Mouse (Mus musculus) CD4-positive helper T cell, adult 2 months (primary cell): ENCODE measurements around the gene Rdh7.
"Not testable (repeated sequence)": the region's sequence is repeated elsewhere in the genome, so short reads cannot be mapped to it uniquely, and the experiment has no call there.

Source experiments
- DNase-seq: peaks from one replicate; pipeline ENCODE4 v3.0.0-alpha.2; 2012; ENCODE audit warnings: low read depth, missing footprints, low spot score

Gene Rdh7

DNA sequence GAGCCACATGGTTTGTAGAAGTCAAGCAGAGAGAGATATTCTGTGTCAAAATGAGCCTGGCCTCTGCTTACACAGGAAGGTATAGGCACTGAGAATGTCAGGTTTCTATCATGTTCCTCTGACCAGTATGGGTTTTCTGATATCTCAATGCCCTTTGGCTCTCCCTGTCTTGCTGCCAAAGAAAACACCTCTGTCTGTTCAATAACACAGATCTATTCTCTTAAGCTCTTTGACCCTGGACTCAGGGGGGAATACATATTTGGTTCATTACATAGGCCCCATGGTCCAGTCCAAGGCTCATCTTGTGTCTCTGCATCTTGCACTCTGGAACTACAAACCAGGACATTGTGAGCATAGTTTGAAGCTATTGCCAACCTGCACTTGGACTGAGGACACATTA is at the start of gene Rdh7:
Rdh7 (minus strand) TSS at position 213 of the 400 bp plus-strand sequence.
- DNase-seq: no peak

DNA sequence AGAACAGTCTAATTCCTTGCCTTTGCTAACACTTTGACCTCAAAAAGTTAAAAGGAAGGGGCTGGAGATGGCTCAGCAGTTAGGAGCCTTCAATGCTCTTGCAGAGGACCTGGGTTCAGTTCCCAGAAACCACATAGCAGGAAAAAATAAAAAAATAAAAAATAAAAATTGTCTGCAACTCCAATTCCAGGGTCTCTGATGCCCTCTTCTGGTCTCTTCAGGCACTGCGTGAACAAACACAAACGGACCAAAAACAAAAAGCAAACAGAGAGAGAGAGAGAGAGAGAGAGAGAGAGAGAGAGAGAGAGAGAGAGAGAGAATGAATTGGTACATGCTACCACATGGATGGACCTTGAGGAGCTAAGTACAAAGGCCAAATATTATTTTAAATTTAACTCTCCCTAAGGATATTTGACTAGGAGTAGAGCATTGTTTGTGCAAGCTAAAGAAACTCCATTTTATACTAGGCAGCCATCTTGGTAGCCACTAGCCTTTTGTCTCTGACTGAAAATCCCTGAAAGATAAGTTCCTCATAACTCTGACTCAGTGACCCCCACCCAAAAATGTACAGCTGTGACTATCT is 48.9 kb upstream of the Rdh7 start:
- DNase-seq: peak; percentile 58

DNA sequence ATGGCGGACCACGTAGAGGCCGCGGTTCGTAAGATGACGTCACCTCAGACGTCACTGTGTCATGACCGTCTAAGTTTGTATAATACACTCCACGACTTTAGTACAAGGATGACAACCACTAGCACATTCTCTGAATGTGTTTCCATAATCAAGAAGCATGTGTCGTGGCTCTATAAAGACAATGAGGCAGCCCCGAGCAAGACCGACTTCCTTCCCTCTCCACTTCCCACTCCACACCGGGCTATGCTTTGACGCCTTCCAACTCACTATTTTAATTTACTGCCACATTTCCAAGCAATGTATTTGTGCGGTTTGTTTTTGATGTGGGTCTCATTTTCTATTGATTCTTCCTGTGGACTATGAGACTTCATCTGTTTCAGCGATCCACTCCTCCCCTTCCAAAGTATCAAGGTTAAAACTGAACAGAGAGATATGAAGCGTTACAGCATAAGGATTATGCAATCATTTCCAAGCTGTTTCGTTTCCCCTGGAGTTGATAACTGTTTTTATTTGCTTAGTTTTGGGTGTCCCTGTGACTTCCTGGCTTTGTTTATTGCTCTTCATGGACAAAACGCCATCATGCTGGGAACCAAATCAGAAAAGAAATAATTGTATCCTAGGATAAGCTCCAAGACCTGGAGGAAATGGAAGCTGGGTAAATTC is 48.3 kb upstream of the Rdh7 start:
- no peak for DNase-seq

DNA sequence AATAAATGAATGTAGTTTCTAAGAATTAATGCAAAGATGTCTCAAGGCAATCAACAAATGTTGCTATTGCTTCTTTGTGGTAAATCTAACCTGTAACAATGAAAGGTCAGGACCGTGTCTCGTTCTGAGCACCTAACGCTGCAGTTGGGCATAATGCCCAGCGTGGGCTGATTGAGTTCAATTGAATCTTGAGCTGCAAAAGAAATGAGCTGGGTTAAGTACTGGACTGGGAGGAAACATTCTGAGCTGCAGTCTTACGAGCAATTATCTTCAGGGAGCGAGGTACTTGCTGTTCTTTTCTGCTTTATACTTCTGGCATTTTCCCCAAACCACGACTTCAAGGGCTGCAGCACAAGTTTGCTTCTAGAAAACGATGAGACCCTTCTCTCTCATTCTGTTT is 47.7 kb upstream of the Rdh7 start:
- DNase-seq: no peak

DNA sequence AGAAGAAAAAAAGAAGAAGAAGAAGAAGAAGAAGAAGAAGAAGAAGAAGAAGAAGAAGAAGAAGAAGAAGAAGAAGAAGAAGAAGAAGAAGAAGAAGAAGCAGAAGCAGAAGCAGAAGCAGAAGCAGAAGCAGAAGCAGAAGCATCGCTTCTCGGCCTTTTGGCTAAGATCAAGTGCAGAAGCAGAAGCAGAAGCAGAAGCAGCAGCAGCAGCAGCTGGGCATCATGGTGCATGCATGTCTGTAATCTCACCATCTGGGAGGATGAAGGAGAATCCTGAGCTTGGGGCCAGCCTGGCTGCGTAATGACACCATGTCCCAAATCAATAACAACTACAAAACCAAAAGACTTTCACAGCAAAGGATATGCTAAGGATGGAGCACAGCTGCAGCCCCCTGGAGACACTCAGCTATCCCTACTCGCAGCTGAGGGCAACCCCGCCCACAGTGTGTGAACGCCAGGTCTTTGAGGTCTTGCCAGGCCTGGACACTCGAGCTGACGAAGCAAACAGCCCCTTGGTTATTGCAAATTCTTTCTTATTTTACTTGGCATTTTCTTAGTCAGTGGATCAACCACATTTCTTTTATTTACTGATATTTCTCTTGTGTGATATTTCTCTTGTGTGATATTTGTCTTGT is 43.8 kb upstream of the Rdh7 start:
- no peak for DNase-seq

DNA sequence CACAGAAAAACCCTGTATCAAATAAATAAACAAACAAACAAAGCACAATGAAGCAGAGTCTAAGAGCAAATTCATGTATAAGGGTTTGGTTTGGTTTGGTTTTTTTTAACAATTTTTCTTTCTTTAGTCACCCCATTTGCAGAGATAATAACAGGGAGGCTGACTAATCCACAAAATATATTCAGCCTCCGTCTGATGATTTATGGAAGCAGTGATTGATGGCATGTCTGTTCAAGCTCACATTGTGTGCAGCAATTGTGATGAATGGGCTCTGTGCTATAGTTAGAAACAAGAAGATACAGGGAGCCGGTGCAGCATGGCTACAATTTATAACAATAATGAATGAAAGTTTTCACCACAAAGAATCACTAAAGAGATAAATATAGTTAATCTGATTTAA is 39.1 kb upstream of the Rdh7 start:
- DNase-seq: no peak

DNA sequence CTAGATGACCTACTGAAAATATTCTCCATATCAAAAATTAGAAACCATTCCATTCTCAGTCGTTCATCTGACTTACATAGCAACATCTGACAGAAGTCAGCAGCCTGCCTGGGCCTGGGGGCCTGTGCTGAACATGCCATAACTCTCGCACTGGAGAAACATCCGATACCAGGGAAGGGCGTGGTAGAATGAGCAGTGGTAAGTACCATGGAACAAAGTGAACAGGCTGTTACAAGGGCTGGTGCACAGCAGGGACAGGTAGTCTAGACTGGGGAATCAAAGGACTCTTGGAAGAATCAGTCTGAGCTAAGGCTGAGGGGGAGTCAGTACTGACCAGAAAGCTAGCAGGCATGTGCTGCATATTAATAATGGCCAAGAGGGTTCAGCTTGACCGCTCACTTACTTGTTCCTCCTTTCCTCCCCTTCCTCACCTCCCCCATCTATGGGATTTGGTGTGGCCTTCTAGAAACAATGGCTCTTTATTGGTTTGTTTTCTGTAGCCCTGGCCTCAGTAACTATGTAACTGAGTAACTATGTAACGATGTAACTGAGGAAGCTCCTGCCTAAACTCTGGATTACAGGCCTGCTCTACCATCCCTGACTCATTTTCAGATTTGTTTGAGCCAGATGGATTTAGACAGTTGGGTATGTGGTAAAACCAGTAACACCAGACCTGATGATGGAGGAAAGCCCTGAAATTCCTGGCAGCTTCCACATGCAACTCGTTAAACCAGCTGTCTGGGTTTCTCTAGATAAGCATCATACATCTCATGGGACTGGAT is 36.2 kb upstream of the Rdh7 start:
- no peak for DNase-seq

DNA sequence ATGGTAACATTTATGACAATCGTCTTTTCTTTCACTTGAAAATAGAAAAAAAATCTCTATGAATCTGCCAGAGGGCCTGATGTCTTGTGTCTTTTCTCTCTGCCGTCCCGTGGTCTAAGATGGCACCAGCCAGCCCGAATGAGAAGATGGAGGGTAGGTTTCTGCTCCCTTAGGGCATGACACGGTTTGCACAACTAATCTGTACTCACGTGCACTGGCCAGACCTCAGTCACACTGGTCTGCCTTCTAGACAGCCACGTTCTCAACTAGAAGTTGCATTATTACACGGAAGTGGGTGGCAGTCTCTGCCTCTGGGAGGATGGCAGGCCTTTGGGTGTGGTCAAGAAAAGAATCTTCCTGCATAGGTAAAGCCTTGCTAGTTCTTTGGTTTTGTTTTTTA is 34.4 kb upstream of the Rdh7 start:
- DNase-seq: no peak

DNA sequence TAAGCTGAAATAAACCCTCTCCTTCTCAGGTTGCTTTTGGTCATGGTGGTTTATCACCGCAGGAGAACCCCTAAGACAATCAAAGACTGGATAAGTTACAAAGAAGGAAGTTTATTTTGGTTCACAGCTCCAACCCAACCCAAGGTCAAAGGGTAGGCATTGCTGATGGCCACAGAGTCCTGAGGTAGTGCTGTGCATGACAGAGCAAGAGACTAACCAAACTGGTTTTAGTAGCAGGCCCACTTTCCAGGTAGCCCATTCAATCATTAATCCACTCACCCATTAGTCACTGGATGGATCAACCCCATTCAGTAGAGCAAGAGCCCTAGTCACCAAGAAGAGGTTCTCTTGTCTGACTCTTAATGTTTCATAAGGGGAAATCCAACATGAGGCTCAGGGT is 33.6 kb upstream of the Rdh7 start:
- no peak for DNase-seq

DNA sequence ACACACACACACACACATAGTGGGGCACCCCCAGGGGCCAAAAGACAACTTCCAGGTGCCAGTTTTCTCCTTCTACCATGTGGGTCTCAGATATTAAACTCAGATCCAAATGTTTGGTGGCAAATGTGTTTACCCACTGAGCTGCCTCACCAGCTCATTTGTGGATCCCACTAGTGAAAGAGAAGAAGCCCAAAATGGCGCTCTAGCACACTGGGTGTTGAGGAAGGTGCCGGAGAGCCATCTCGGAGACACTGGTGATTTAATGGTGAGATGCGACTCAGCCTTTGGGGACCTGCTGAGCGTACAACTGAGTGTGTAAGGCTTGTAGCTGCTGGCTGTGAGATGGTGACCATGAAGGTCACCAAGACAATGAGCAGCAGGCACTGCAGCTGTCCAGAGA is 29.0 kb upstream of the Rdh7 start:
- no peak for DNase-seq

DNA sequence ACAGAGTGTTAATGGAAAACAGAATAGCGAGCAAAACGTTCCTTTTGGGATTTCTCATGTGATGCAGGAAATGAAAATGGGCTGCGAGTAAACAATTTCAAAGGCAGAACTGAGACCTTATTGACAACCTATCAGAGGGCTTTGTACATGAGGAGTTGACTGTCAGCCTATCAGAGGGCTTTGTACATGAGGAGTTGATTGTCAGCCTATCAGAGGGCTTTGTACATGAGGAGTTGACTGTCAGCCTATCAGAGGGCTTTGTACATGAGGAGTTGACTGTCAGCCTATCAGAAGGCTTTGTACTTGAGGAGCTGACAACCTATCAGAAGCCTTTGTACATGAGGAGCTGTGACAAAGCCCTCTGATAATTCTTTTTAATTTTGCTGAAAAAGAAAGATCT is 28.6 kb upstream of the Rdh7 start:
- DNase-seq: not testable (repeated sequence)

DNA sequence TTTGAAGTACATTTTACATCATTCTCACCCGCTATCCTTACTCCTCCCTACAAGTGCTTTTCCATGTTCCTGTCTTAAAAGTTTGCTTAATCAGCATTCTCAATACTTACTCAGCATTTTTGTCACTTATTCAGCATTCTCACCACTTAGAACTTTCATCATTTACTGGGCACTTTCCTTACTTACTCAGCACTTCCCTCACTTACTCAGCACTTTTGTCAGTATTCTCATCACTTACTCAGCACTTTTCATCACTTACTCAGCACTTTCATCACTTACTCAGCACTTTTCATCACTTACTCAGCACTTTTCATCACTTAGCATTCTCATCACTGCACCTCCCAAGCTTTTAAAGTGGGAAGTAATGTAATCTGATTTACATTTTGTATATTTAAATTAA is 27.0 kb upstream of the Rdh7 start:
- DNase-seq: no peak

DNA sequence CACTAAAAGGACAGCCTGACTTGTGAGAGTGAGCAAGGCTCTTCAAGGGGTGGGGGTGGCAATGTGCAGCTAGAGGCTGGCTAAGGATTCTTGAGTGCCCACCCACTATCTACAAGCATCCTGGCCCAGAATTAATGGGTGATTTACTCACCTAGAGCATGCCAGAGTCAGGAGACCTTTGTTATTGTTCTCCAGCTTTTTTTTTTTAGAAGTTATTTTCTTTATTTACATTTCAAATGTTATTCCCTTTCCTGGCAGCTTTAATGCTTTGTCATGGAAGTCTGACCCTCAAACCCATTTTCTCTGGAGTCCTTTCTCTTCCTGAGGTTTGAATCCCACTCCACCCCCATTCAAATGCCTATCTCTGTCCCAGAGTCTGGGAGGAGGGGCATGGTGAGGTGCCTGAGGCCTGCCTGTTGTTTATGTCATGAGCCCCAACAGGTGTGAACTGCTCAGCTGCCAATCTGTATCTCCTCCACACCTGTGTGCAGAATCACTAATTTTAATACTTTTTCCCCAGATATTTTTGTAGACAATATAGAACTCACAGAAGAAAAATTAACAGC is 18.9 kb upstream of the Rdh7 start:
- no peak for DNase-seq

DNA sequence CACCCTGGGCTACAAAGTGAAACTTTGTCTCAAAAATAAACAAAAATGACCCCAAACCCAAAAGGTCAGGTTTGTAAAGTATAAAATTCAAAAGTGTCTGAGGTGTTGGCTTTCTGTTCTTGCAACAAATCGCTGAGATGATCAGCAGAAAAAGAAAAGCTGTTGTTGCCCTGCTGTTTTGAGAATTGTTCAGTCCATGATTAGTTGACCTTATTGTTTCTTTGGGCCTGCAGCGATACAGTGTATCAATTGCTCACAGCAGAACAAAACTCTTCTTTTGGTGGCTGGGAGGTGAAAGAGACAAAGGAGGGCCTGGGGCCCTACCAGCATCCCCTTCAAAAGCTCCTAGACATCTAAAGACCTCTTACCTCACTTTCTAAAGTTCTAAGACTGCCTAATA is 17.5 kb upstream of the Rdh7 start:
- DNase-seq: no peak

DNA sequence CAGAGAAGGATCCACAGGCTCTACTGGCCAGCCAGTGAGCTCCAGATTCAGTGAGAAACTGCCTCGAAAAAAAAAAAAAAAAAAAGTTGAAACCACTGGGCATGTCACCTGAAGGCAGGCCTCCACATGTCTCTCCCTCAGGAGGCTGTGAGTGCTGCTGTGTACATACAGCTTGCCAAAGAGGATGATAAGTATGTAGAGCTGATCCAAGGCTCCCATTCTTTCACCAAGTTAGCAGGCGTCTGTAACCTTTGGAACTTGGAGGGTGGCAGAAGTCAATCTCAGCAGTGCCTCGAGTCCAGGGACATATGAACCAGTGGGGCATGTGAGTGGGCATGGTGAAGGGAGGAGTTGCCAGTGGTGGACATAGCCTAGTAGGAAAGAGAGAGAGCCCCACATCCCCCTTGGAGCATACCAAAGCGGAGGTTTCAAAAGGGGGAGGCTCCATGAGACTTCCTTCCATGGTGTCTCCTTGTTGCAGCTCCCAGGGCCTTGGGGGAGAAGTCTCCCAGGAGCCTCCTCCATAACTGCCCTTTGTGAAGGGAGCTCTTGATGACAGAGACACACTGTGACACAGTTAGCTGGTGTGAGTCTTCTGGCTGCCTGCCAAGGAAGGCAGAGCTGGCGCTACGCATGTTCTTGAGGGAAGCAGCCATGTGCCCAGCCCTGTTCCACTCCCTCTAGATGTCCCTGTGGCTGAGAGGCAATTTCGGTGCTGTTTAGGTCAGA is 16.3 kb upstream of the Rdh7 start:
- no peak for DNase-seq

DNA sequence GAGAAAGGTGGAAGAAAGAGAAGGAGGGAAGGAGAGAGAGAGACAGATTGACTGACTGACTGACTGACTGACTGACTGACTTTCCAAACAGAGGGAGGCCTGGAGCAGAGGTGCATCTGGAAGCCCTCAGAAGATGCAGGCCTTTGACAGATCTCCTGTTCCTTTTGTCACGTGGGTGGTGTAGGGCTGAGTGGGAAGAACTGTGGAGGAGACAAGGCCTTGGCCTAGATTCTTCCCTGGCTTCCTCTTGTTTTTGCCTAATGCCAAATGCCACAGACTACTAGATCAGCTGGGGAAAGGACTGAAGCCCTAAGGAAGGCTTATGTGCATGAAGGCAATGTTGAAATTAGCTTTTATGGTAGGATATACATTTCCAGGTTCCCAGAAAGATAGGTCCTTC is 14.5 kb upstream of the Rdh7 start:
- no peak for DNase-seq

DNA sequence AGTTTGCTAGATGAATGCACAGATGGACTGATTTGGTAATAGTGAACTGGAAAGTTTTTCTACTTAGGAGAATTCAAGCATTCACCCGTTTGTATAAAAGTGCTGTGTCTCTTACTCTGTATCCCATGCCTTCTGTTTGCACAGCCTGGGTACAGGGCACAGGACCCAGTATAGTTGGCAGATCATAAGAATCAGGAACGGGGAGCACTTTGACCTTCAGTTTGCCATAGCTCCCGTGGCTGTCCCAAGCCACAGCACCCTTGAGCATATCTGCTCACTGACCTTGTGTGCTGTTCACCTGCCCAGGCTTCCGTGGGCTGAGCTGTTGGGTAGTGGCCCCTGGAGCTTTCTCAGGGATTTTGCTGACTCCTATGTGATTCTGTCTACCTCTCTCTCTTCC is 13.1 kb upstream of the Rdh7 start:
- no peak for DNase-seq

DNA sequence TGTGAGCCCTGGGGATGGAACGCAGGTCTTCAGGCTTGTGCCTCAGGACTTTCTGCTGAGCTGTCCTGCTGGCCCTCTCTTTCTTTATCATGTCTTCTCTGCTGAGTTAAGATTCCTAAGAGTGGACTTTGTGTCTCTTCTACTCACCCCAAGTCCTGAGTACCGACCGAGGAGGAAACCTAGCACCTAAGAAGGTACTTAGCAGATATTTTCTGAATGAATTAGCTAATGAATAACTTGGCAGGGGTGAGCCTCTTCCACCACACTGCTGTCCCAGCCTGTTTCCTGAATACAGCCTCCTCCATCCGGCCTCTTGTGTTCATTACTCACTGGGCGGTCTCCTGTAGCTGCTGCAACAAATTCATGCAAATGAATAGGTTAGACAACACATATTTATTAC is 11.2 kb upstream of the Rdh7 start:
- no peak for DNase-seq

DNA sequence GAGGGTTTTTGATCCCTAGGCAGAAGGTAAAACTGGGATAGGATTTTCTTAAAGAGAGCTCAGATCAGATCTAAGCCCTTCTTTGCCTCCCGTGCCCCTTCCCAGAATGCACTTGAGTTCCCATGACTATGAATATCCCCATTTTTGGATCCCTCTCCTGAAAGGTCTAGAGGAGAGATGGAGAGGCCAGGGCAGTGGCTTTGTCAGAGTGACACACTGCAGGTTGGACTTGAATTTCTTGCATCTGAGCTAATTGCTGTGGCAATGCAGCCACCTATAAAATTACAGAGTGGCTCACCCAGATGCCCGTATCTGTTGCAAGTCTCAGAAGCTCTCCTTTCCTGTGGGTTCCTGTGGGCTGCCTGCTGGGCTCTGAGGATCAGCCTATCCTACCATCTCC is 9.6 kb upstream of the Rdh7 start, which contains the start of gene Sdr9c7:
Sdr9c7 (plus strand) TSS at position 301 of the 400 bp plus-strand sequence.
- no peak for DNase-seq

DNA sequence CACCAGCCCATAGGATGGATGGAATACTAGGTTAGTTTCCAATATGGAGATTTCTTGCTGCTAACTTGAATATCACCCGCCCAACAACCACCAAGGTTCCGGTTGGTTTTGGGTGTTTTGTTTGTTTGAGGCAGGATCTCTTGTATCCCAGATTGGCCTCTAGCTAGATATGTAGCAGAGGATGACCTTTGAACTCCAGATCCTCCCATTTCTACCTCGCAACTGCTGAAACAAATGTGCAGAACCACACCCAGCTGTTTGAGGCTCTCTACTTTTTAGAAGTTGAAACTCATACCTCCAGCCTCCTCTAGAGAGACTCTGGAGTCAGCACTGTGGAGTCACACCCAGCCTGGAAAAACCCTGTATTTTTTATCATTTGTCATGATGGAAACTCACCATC is 8.9 kb upstream of the Rdh7 start:
- DNase-seq: no peak

DNA sequence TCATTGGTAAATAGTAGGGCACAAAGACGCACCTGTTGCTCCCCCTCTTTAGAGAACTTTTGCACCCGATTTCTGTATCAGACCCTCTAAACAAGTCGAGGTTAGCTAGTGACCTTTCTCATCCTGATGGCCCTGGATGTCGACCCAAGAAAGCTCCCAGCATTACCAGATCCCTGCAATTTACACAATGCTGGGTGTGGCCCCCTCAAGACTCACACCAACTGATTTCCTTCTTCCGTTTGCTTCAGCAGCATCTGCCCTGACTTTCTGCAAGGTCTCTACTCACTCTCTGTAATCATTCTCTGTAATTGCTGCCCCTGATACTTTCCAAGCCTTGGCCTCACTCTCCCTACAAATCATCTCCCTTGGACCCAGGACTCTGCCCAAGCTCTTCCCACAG is 8.1 kb upstream of the Rdh7 start:
- no peak for DNase-seq
